Mouse (Mus musculus) stomach, postnatal 0 days (tissue): ENCODE data around the gene Btbd35f25. TPM values are rescaled to one million over a fixed set of nuclear protein-coding genes. Genes with fewer than 3 reads are reported as not detected.
"Not testable (repeated sequence)": the region's sequence is repeated elsewhere in the genome, so short reads cannot be mapped to it uniquely, and the experiment has no call there.

Experiments
- ATAC-seq: fragments of 200-750 bp; cut with Nextera tagmentation; 2 replicates; pipeline ENCODE4 v1.8.0; 2017; ENCODE audit not compliant: low FRiP score, low TSS enrichment
- DNase-seq: peaks from one replicate; pipeline ENCODE4 v3.0.0-alpha.2; 2016; ENCODE audit warnings: low spot score
- H3K27ac ChIP-seq: fragments of 300-500 bp; sonication (generic); replicated peaks from 2 replicates; pipeline ENCODE4 v1.5.1; 2014; ENCODE audit warnings: mild to moderate bottlenecking, control low read depth
- H3K27me3 ChIP-seq: fragments of 300-500 bp; sonication (generic); 2 replicates; pipeline ENCODE4 v1.6.1; 2014; ENCODE audit warnings: low read length; ENCODE audit not compliant: control insufficient read depth, insufficient read depth
- H3K36me3 ChIP-seq: fragments of 300-500 bp; sonication (generic); 2 replicates; pipeline ENCODE4 v1.6.1; 2014; ENCODE audit warnings: low read length, mixed read lengths; ENCODE audit not compliant: control insufficient read depth, insufficient read depth
- H3K4me1 ChIP-seq: fragments of 300-500 bp; sonication (generic); replicated peaks from 2 replicates; pipeline ENCODE4 v1.6.1; 2014; ENCODE audit warnings: antibody characterized with exemption; ENCODE audit not compliant: control insufficient read depth, insufficient read depth
- H3K4me2 ChIP-seq: fragments of 300-500 bp; sonication (generic); replicated peaks from 2 replicates; pipeline ENCODE4 v1.6.1; 2014; ENCODE audit warnings: low read depth, mild to moderate bottlenecking, control low read depth, moderate library complexity
- H3K4me3 ChIP-seq: fragments of 300-500 bp; sonication (generic); 2 replicates; pipeline ENCODE4 v1.5.1; 2014; ENCODE audit warnings: low read depth, low read length, control low read depth
- H3K9ac ChIP-seq: fragments of 300-500 bp; sonication (generic); 2 replicates; pipeline ENCODE4 v1.6.1; 2014; ENCODE audit warnings: mild to moderate bottlenecking, low read length, control low read depth, mixed read lengths
- H3K9me3 ChIP-seq: fragments of 300-500 bp; sonication (generic); 2 replicates; pipeline ENCODE4 v1.6.1; 2016; ENCODE audit warnings: low read length; ENCODE audit not compliant: control insufficient read depth
- CTCF ChIP-seq: IDR thresholded peaks from 2 replicates; pipeline ENCODE4 v1.5.1; 2016; ENCODE audit warnings: antibody characterized with exemption, low read depth, mild to moderate bottlenecking, moderate library complexity
- EP300 ChIP-seq: optimal IDR thresholded peaks from 2 replicates; pipeline ENCODE3; 2016; ENCODE audit warnings: antibody characterized with exemption
- WGBS: fragments of 180-500 bp; shearing (Covaris S2); extraction: QIAGEN DNeasy Blood & Tissue Kit; methylation state at CpG from one replicate; pipeline ENCODE4 v1.1.7; 2014; 5-methylcytosine and 5-hydroxymethylcytosine counted together
- polyA plus RNA-seq: library from polyadenylated mRNA; unstranded; fragments of >200 nt; fragmentation: Nextera tagmentation; extraction: Ambion mirVana; gene quantifications from 2 replicates; pipeline ENCODE4 v1.2.1, GENCODE M21; 2015

Gene Btbd35f25
- not detected in 2 replicates for polyA plus RNA-seq

GRCm38 (mm10) chrX:31717056-31717455, at the start of gene Btbd35f25:
Gene Btbd35f25 (minus strand): TSS chrX:31717156.
- 78% methylated on average over 3 of the region's 4 CpGs for WGBS

GRCm38 (mm10) chrX:31766255-31766654, 49.3 kb upstream of the Btbd35f25 start:
- TF ChIP-seq EP300 (no peak), CTCF (no peak)
- no peaks in the 10 kb centered on the region for H3K36me3 ChIP-seq
- no peak for DNase-seq
- no peaks in the 10 kb centered on the region for H3K27me3 ChIP-seq
- no peaks in the 10 kb centered on the region for H3K4me1 ChIP-seq
- no peak overlapping the region for H3K4me2 ChIP-seq
- no peak overlapping the region for H3K27ac ChIP-seq
- H3K9me3 ChIP-seq, result peaks cover 35% of the 10 kb centered on the region; the same call in 1 of the 2 replicates
- ATAC-seq, result no peak
- no peak overlapping the region for H3K4me3 ChIP-seq
- no peak overlapping the region for H3K9ac ChIP-seq

More at GRCm38 (mm10) chrX:31717056-31717455, at the start of gene Btbd35f25:
- not testable (repeated sequence) for H3K4me2 ChIP-seq, H3K27me3 ChIP-seq, H3K9me3 ChIP-seq, H3K4me3 ChIP-seq, DNase-seq, H3K4me1 ChIP-seq, H3K9ac ChIP-seq, ATAC-seq, H3K27ac ChIP-seq, H3K36me3 ChIP-seq

GRCm38 (mm10) chrX:31764001-31764400, 47.0 kb upstream of the Btbd35f25 start:
- no peak overlapping the region for H3K4me2 ChIP-seq
- DNase-seq (no peak), ATAC-seq (no peak)
- H3K4me3 ChIP-seq, result no peak overlapping the region
- no peak overlapping the region for H3K27ac ChIP-seq
- no peak for TF ChIP-seq EP300
- TF ChIP-seq CTCF, result no peak
- no peaks in the 10 kb centered on the region for H3K4me1 ChIP-seq
- no peaks in the 10 kb centered on the region for H3K36me3 ChIP-seq
- no peaks in the 10 kb centered on the region for H3K27me3 ChIP-seq
- no peak overlapping the region for H3K9ac ChIP-seq
- peaks cover 44% of the 10 kb centered on the region for H3K9me3 ChIP-seq
- WGBS, result 76% methylated on average over 1 of the region's 1 CpGs

GRCm38 (mm10) chrX:31745079-31745478, 28.1 kb upstream of the Btbd35f25 start:
- DNase-seq (no peak), ATAC-seq (no peak)
- H3K9ac ChIP-seq, result no peak overlapping the region
- H3K4me1 ChIP-seq, result no peaks in the 10 kb centered on the region
- H3K9me3 ChIP-seq, result peaks cover 9% of the 10 kb centered on the region; the same call in 1 of the 2 replicates
- H3K4me2 ChIP-seq, result no peak overlapping the region
- H3K27ac ChIP-seq, result no peak overlapping the region
- H3K4me3 ChIP-seq, result no peak overlapping the region
- no peaks in the 10 kb centered on the region for H3K27me3 ChIP-seq
- TF ChIP-seq EP300 (no peak), CTCF (no peak)
- 86% methylated on average over 10 of the region's 10 CpGs for WGBS
- no peaks in the 10 kb centered on the region for H3K36me3 ChIP-seq

- TF ChIP-seq CTCF, result no peak
- TF ChIP-seq EP300, result no peak
- no peaks in the 10 kb centered on the region for H3K27me3 ChIP-seq
- no peak overlapping the region for H3K9ac ChIP-seq
- H3K4me2 ChIP-seq, result no peak overlapping the region
- 74% methylated on average over 6 of the region's 6 CpGs for WGBS
- H3K9me3 ChIP-seq, result no peaks in the 10 kb centered on the region; the same call in 1 of the 2 replicates
- H3K36me3 ChIP-seq, result no peaks in the 10 kb centered on the region
- H3K4me1 ChIP-seq, result no peaks in the 10 kb centered on the region
- no peak overlapping the region for H3K27ac ChIP-seq
- no peak for DNase-seq
- no peak overlapping the region for H3K4me3 ChIP-seq
- no peak for ATAC-seq
Measured at GRCm38 (mm10) chrX:31736958-31737357, 20.0 kb upstream of the Btbd35f25 start.

Other genes starting within 250 kb of the Btbd35f25 start
- gene Gm21883, start 142.9 kb downstream of the Btbd35f25 start, polyA plus RNA-seq, result not detected in 2 replicates
- not detected in 2 replicates for gene Spin2e, start 98.2 kb downstream of the Btbd35f25 start, polyA plus RNA-seq
- gene Gm21637, start 244.9 kb upstream of the Btbd35f25 start, polyA plus RNA-seq, result not detected in 2 replicates